Mouse (Mus musculus) heart, embryonic 15.5 days (tissue): ENCODE measurements around the gene Gpr15. TPM values are rescaled to one million over a fixed set of nuclear protein-coding genes. Genes with fewer than 3 reads are reported as not detected.

ENCODE experiments used
- ATAC-seq: fragments of 200-750 bp; cut with Nextera tagmentation; replicated peaks from 2 replicates; pipeline ENCODE4 v1.8.0; 2017; ENCODE audit warnings: low read depth, moderate TSS enrichment; ENCODE audit not compliant: insufficient number of reproducible peaks, insufficient read depth, low FRiP score
- H3K27ac ChIP-seq: fragments of 300-500 bp; sonication (generic); 2 replicates; pipeline ENCODE4 v1.5.1; 2015; ENCODE audit warnings: mild to moderate bottlenecking, inconsistent platforms
- H3K27me3 ChIP-seq: fragments of 300-500 bp; sonication (generic); 2 replicates; pipeline ENCODE4 v1.6.1; 2015; ENCODE audit warnings: inconsistent platforms
- H3K36me3 ChIP-seq: fragments of 300-500 bp; sonication (generic); 2 replicates; pipeline ENCODE4 v1.6.1; 2015; ENCODE audit warnings: mild to moderate bottlenecking, inconsistent platforms
- H3K4me1 ChIP-seq: fragments of 300-500 bp; sonication (generic); replicated peaks from 2 replicates; pipeline ENCODE4 v1.6.1; 2015; ENCODE audit warnings: inconsistent platforms
- H3K4me2 ChIP-seq: fragments of 300-500 bp; sonication (generic); 2 replicates; pipeline ENCODE4 v1.6.1; 2015; ENCODE audit warnings: inconsistent platforms, mild to moderate bottlenecking, moderate library complexity
- H3K4me3 ChIP-seq: fragments of 300-500 bp; sonication (generic); 2 replicates; pipeline ENCODE4 v1.5.1; 2015; ENCODE audit warnings: mild to moderate bottlenecking, inconsistent platforms
- H3K9ac ChIP-seq: fragments of 300-500 bp; sonication (generic); 2 replicates; pipeline ENCODE4 v1.6.1; 2015; ENCODE audit warnings: mild to moderate bottlenecking, inconsistent platforms
- H3K9me3 ChIP-seq: fragments of 300-500 bp; sonication (generic); replicated peaks from 2 replicates; pipeline ENCODE4 v1.6.1; 2016; ENCODE audit warnings: inconsistent platforms
- WGBS: fragments of 180-500 bp; shearing (Covaris S2); methylation state at CpG from one replicate; pipeline ENCODE4 v1.1.7; 2015; ENCODE audit warnings: mixed read lengths; 5-methylcytosine and 5-hydroxymethylcytosine counted together
- polyA plus RNA-seq: library from polyadenylated mRNA; unstranded; fragments of >200 nt; fragmentation: Nextera tagmentation; extraction: Ambion mirVana; gene quantifications from 2 replicates; pipeline ENCODE4 v1.2.1, GENCODE M21; 2015

Gene Gpr15
- polyA plus RNA-seq, 1 experiment from 2014 or later, result not detected

DNA sequence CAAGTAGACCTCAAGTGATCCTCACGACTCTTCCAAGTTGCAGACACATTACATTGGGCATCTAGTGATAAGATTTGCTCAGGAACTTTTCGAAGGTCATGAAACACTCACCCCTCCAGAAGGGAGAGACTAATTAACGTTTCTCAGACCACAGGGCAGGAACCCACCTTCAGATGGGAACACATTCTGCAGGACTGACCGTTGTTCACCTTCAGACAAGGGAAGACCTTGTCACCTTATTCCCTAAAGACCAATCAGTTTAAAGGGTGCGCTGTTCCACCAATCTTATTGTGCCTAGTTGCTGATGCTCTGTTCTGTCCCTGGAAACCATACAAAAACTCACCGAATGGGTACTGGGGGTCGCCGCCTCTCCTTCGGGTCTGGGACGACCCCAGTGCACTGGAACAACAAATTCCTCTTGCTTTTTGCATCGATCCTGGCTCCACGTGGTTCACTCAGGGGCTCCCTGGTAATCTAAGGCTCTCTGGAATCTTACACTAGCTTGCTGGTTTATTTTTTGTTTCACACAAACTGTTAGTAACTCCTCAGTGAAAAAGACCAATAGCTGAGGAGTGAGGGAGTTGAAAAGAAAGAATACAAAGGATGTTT is 17.9 kb downstream of the Gpr15 start:
- H3K4me1 ChIP-seq, result peaks cover 13% of the 10 kb centered on the region
- ATAC-seq, result no peak
- no peak overlapping the region for H3K9ac ChIP-seq
- H3K27me3 ChIP-seq, result no peaks in the 10 kb centered on the region
- no peaks in the 10 kb centered on the region for H3K9me3 ChIP-seq
- H3K4me2 ChIP-seq, result no peak overlapping the region
- no peaks in the 10 kb centered on the region for H3K36me3 ChIP-seq
- 76% methylated on average over 12 of the region's 12 CpGs for WGBS
- H3K27ac ChIP-seq, result no peak overlapping the region
- H3K4me3 ChIP-seq, result no peak overlapping the region

DNA sequence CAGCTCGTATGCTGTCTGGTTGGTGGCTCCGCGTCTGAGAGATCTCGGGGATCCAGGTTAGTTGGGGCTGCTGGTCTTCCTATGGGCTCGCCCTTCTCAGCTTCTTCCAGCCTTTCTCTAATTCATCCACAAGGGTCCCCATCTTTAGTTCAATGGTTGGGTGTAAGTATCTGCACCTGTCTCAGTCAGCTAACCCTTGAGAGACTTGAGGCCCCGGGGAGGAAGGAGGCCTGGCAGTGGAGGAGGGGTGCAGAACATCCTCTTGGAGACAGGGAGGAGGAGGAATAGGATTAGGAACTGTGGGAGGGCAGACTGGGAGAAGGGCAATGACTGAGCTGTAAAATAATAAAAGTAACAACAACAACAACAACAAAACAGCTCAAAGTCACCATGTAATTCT is 18.7 kb downstream of the Gpr15 start:
- Histone ChIP-seq H3K9me3 (no peaks in the 10 kb centered on the region), H3K4me3 (no peak overlapping the region), H3K4me1 (peaks cover 13% of the 10 kb centered on the region), H3K27me3 (no peaks in the 10 kb centered on the region), H3K4me2 (no peak overlapping the region), H3K36me3 (no peaks in the 10 kb centered on the region), H3K27ac (no peak overlapping the region), H3K9ac (no peak overlapping the region)
- no peak for ATAC-seq
- WGBS, result 83% methylated on average over 6 of the region's 6 CpGs

DNA sequence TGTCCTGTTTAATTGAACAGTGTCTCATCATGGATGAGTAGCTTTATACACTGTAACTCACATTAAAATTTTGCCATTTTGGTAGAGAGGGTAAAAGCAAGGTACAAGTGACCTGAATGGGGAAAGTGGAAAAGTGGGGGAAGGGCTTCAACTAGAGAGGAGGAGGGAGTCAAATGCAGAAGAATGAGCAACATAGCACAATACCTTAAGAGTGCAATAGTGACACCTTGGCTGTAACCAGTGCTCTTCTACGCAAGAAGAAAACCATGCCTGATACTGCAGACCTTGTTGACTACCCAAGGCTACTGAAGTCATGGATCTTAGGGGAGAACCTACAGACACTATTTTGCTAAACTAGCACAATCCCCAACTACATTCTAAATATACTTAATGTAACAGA is 21.6 kb downstream of the Gpr15 start:
- no peaks in the 10 kb centered on the region for H3K36me3 ChIP-seq
- ATAC-seq, result no peak
- H3K27me3 ChIP-seq, result no peaks in the 10 kb centered on the region
- H3K4me2 ChIP-seq, result no peak overlapping the region
- H3K9ac ChIP-seq, result no peak overlapping the region
- no peak overlapping the region for H3K4me3 ChIP-seq
- H3K4me1 ChIP-seq, result no peaks in the 10 kb centered on the region
- H3K9me3 ChIP-seq, result no peaks in the 10 kb centered on the region
- 96% methylated on average over 1 of the region's 1 CpGs for WGBS
- H3K27ac ChIP-seq, result no peak overlapping the region

DNA sequence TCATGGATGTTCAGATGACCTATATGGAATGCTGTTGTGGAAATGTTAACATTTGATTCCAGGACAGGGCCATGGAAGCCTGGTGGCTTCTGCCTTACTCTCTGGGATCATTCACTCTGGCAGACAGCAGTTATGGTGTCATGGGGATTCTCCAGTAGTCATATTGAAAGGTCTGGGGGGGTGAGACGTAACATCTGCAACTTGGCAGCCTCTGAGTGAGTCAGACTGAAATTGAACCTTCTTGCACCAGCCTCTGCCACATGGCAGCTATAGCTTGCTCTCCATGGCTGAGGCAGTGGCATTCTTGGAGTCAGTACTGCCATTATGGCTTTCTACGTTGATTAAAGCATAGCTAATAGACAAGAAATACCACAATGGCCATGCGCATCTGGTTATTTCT is 22.1 kb downstream of the Gpr15 start:
- H3K4me3 ChIP-seq, result no peak overlapping the region
- no peak for ATAC-seq
- H3K4me1 ChIP-seq, result no peaks in the 10 kb centered on the region
- no peak overlapping the region for H3K4me2 ChIP-seq
- H3K9ac ChIP-seq, result no peak overlapping the region
- H3K27ac ChIP-seq, result no peak overlapping the region
- 82% methylated on average over 3 of the region's 3 CpGs for WGBS
- no peaks in the 10 kb centered on the region for H3K36me3 ChIP-seq
- H3K9me3 ChIP-seq, result no peaks in the 10 kb centered on the region
- H3K27me3 ChIP-seq, result no peaks in the 10 kb centered on the region

DNA sequence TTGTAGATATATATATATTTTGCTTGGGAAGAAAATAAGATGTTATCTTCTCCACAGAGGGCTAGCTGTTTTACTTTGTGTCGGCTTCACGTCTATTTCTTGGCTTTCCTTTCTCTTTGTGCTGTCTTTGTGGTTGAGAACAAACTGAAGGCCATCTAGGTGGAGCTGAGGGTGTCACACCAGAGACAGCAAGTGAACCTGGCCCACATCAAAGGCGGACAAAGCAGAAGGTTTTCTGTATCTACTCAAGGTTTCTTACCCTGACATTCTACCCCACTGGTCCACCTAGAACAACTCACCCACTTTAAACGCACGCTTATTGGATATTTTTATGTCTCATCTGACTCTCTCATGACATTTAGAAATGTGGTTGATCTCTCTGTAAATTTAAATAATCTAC is 24.8 kb downstream of the Gpr15 start:
- Histone ChIP-seq H3K4me1 (no peaks in the 10 kb centered on the region), H3K27me3 (no peaks in the 10 kb centered on the region), H3K9ac (no peak overlapping the region), H3K4me3 (no peak overlapping the region), H3K9me3 (no peaks in the 10 kb centered on the region), H3K4me2 (no peak overlapping the region), H3K36me3 (no peaks in the 10 kb centered on the region), H3K27ac (no peak overlapping the region)
- WGBS, result 81% methylated on average over 5 of the region's 5 CpGs
- no peak for ATAC-seq

DNA sequence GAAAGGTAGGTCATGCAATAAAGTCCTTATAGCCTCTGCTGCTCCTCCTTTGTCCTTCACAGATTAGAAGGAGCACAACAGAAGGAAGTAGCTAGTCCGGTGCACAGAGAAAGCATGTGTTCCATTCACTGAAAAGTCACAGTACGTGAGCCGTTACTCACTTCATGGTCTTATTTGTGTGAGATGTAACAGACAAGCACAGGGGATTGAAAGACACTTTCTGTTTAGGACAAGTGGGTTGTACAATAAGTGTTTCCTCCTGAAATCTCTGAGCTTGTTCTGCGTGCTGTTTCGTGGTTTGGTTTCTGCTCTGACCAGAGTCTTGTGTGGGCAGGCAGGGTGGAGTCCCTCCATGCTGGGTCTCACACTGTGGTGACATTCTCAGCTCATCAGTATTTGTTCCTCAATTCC is 28.5 kb downstream of the Gpr15 start:
- ATAC-seq, result no peak
- Histone ChIP-seq H3K4me1 (peaks cover 9% of the 10 kb centered on the region; the same call in 1 of the 2 replicates), H3K27me3 (no peaks in the 10 kb centered on the region), H3K9ac (no peak overlapping the region), H3K27ac (no peak overlapping the region), H3K9me3 (no peaks in the 10 kb centered on the region), H3K4me3 (no peak overlapping the region), H3K4me2 (no peak overlapping the region), H3K36me3 (no peaks in the 10 kb centered on the region)
- 73% methylated on average over 5 of the region's 5 CpGs for WGBS

DNA sequence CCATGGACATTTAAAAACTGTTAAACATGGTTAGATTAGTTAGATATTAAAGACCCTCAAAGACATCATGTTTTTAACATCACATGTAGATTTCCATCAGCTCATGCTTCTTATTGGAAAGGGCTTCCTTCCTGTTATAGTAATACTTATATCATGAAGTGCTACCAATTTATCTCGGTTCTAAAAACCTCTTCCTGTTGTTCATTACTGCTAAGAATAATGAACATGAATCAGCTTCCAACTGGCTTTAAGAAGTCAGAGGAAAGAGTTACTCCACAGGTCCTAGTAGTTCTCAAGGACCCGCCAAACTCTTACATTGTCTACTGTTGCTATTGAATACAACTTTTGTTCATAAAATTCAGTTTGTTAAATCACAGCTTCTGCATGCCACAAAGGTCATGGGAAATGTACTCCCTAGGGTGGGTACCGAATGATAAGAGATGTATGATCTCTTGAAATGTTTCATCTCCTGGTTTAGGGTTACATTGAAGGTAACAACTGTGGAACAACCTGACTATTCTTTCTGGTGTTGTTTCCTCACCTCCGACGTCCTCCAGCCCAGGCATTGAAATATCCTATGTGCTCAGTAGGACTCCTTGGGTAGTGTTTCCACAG is 29.2 kb downstream of the Gpr15 start:
- no peak for ATAC-seq
- no peak overlapping the region for H3K9ac ChIP-seq
- WGBS, result 75% methylated on average over 5 of the region's 5 CpGs
- no peaks in the 10 kb centered on the region for H3K27me3 ChIP-seq
- H3K36me3 ChIP-seq, result no peaks in the 10 kb centered on the region
- H3K4me1 ChIP-seq, result peaks cover 9% of the 10 kb centered on the region; the same call in 1 of the 2 replicates
- H3K9me3 ChIP-seq, result no peaks in the 10 kb centered on the region
- H3K27ac ChIP-seq, result no peak overlapping the region
- no peak overlapping the region for H3K4me3 ChIP-seq
- H3K4me2 ChIP-seq, result no peak overlapping the region

DNA sequence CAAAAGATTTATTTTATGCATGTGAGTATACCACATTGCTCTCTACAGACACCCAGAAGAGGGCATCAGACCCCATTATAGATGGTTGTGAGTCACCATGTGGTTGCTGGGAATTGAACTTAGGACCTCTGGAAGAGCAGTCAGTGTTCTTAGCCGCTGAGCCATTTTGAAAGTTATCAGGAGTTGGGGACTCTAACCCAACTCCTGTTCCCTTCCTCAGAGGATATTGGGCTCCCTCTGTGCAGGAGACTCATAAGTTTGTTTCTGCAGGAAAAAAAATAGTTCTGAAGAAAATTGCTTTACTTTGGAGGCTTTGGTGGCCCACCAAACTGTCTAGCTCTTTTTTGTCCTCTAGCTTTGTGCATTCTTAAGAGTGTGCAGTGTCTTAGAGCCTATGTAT is 30.3 kb downstream of the Gpr15 start:
- H3K27ac ChIP-seq, result no peak overlapping the region
- WGBS, result 91% methylated on average over 1 of the region's 1 CpGs
- H3K9ac ChIP-seq, result no peak overlapping the region
- peaks cover 9% of the 10 kb centered on the region; the same call in 1 of the 2 replicates for H3K4me1 ChIP-seq
- no peak overlapping the region for H3K4me3 ChIP-seq
- no peaks in the 10 kb centered on the region for H3K36me3 ChIP-seq
- ATAC-seq, result no peak
- no peaks in the 10 kb centered on the region for H3K27me3 ChIP-seq
- no peak overlapping the region for H3K4me2 ChIP-seq
- no peaks in the 10 kb centered on the region for H3K9me3 ChIP-seq

DNA sequence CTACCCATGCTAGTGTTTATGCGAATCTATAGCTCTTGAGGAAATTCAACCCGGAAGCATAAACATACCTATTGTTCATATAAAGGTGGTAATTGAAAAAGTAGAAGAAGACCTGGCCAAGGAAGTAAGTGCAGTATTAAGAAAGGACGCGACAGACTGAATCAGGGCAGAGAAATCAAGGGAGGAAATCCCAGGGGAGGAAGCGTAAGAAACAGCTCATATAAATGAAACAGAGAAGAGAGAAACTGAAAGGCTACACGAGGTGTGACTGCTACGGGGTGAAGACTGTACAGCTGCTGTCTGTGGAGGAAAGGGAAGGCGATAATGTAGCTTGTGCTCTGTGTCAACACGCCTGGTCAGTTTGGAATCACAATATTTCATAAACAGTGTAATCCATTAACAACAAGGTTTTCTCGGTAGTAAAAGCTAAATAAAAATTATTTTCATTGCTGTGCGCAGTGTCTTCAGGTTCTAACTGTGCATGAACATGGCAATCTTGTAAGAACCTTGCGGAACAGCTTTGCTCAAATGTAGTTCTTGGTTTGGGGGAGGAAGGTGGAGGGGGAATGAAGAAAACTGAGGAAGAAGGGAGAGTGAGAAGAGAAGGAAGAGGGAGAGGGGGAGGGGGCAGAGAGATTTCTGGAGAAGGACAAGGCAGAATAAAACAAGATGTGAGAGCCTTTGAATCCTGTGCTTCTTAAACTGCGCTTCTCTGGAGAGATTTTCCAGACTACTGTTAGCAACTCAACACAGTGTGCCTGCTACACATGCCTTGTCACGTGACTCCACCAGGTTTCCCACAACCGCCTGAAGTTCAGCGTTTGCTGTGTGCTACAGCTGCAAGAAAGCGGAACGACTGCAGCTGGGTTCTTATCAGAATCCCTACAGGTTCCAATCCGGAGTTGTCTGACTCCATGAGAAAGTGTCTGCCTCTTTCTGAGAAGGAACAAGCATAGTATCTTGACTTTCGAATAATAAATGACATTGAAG is 33.0 kb downstream of the Gpr15 start:
- 0 out of 2 replicates have a peak overlapping the region, but pooled peaks have one; percentile 24 for H3K27ac ChIP-seq
- peaks cover 6% of the 10 kb centered on the region; the same call in 1 of the 2 replicates for H3K36me3 ChIP-seq
- ATAC-seq, result no peak; the same call in 1 of the 2 replicates
- 51% methylated on average over 20 of the region's 20 CpGs for WGBS
- no peak overlapping the region for H3K4me3 ChIP-seq
- H3K4me2 ChIP-seq, result peak overlapping the region; percentile 40
- peaks cover 9% of the 10 kb centered on the region; the same call in 1 of the 2 replicates for H3K4me1 ChIP-seq
- H3K27me3 ChIP-seq, result no peaks in the 10 kb centered on the region
- H3K9ac ChIP-seq, result no peak overlapping the region
- H3K9me3 ChIP-seq, result no peaks in the 10 kb centered on the region

DNA sequence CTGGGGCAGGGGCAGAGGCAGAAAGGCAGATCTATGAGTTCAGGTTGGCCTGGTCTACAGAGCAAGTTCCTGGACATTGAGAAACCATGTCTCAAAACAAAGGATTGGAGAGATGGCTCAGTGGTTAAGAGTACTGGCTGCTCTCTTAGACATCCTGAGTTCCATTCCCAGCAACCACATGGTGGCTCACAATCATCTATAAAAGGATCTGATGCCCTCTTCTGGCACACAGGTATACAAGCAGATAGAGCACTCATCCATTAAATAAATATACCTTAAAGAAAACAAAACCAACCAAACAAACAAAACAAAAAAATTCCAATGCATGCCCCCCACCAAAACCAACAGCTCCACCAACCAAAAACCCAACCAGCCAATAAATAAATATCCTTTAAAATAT is 34.3 kb downstream of the Gpr15 start:
- H3K4me3 ChIP-seq, result no peak overlapping the region
- no peak for ATAC-seq
- H3K4me2 ChIP-seq, result no peak overlapping the region
- H3K27me3 ChIP-seq, result no peaks in the 10 kb centered on the region
- H3K27ac ChIP-seq, result no peak overlapping the region
- peaks cover 11% of the 10 kb centered on the region; the same call in 1 of the 2 replicates for H3K36me3 ChIP-seq
- no peak overlapping the region for H3K9ac ChIP-seq
- no peaks in the 10 kb centered on the region for H3K9me3 ChIP-seq
- peaks cover 9% of the 10 kb centered on the region; the same call in 1 of the 2 replicates for H3K4me1 ChIP-seq

DNA sequence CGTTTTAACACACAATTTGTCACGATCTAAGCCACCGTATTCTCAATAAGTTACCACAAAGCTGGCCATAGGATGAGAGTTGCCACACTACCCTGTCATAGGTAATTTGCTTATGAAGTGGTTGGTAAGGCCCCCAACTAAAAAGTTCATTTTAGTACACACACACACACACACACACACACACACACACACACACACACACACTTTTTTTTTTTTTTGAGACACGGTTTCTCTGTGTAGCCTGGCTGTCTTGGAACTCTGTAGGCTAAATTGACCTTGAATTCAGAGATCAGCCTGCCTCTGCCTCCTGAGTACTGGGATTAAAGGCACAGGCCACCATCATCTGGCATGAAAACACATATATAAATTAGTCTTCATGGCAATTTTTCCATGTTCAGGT is 35.0 kb downstream of the Gpr15 start:
- Histone ChIP-seq H3K9me3 (no peaks in the 10 kb centered on the region), H3K4me2 (no peak overlapping the region), H3K27me3 (no peaks in the 10 kb centered on the region), H3K36me3 (peaks cover 11% of the 10 kb centered on the region; the same call in 1 of the 2 replicates), H3K4me3 (no peak overlapping the region), H3K4me1 (peaks cover 9% of the 10 kb centered on the region; the same call in 1 of the 2 replicates), H3K27ac (no peak overlapping the region), H3K9ac (no peak overlapping the region)
- WGBS, result 90% methylated on average over 4 of the region's 4 CpGs
- no peak for ATAC-seq
